Mouse (Mus musculus) ES-Bruce4 (cell line): Measurements from ENCODE around the gene Dtnbp1.

Experiments
- CTCF ChIP-seq: IDR thresholded peaks from one replicate; pipeline ENCODE4 v1.8.1; 2011; ENCODE audit warnings: low read depth, low read length
- POLR2A ChIP-seq: IDR thresholded peaks from one replicate; pipeline ENCODE4 v1.8.1; 2011; ENCODE audit warnings: low read length; ENCODE audit not compliant: insufficient read depth

GRCm38 (mm10) chr13:44891813-44892730, 109.9 kb downstream of the Dtnbp1 start:
- TF ChIP-seq CTCF, result no peak
- TF ChIP-seq POLR2A, result no peak
